Mouse (Mus musculus): Measurements from ENCODE around the gene Gm39566. TPM values are rescaled to one million over a fixed set of nuclear protein-coding genes. Genes with fewer than 3 reads are reported as not detected.

Gm39566 gene
- total and polyA plus RNA-seq, 3 experiments = 0.04 TPM; not detected in 2

GRCm38 (mm10) chr11:69784793-69785272 lies 30.3 kb downstream of the Gm39566 start (continued):
- TF ChIP-seq CHD1 (IDR thresholded peaks at IDR 0.05; ENCODE audit: low read depth, low read length) (no peak), MAX (IDR thresholded peaks at IDR 0.05; ENCODE audit: low read length) (0 out of 2 replicates have a peak, but pooled peaks have one; percentile 24), USF1 (IDR thresholded peaks at IDR 0.05; ENCODE audit: low read depth, low read length) (no peak), CHD2 (IDR thresholded peaks at IDR 0.05; ENCODE audit: low read length) (no peak), UBTF (IDR thresholded peaks at IDR 0.05; ENCODE audit: borderline replicate concordance, insufficient read depth, low read depth, low read length) (no peak), JUND (IDR thresholded peaks at IDR 0.05; ENCODE audit: low read depth, low read length) (no peak), MEF2A (IDR thresholded peaks at IDR 0.05; ENCODE audit: extremely low read depth, insufficient replicate concordance, low read depth, low read length, poor library complexity, severe bottlenecking) (no peak), RAD21 (IDR thresholded peaks at IDR 0.05; ENCODE audit: low read depth, low read length) (no peak), TCF12 (IDR thresholded peaks at IDR 0.05; ENCODE audit: low read depth, low read length) (peak; percentile 81), POLR2AphosphoS5 (IDR thresholded peaks at IDR 0.05; ENCODE audit: borderline replicate concordance, low read depth, low read length) (no peak), TAL1 (IDR thresholded peaks at IDR 0.05; ENCODE audit: low read length) (peak; percentile 49), USF2 (IDR thresholded peaks at IDR 0.05; ENCODE audit: borderline replicate concordance in 1 of 2, insufficient read depth in 1 of 2, low read depth in 1 of 2, low read length in 2 of 2) (no peak), MXI1 (IDR thresholded peaks at IDR 0.05; ENCODE audit: low read depth, low read length) (peak; percentile 66), POLR2AphosphoS2 (IDR thresholded peaks at IDR 0.05; ENCODE audit: low read length) (peak; percentile 85), ZKSCAN1 (IDR thresholded peaks at IDR 0.05; ENCODE audit: low read depth, low read length) (no peak), EP300 (IDR thresholded peaks at IDR 0.05; ENCODE audit: low read depth in 1 of 2, low read length in 2 of 2) (peak; percentile 65 to 73; a peak in 3 of 4 replicates), NELFE (IDR thresholded peaks at IDR 0.05; ENCODE audit: low read depth, low read length) (peak; percentile 83), MYB (IDR thresholded peaks at IDR 0.05; ENCODE audit: low read depth, low read length) (no peak), GATA1 (IDR thresholded peaks at IDR 0.05; ENCODE audit: low read depth, low read length) (peak; percentile 81), SIN3A (IDR thresholded peaks at IDR 0.05; ENCODE audit: low read length) (peak; percentile 84), ELF1 (IDR thresholded peaks at IDR 0.05; ENCODE audit: low read depth, low read length) (peak; percentile 84)

- Histone ChIP-seq H3K27me3 (ENCODE audit: control insufficient read depth in 1 of 2, insufficient read depth in 2 of 2, low read length in 2 of 2) (no peaks in the 10 kb centered on the region), H3K4me3 (ENCODE audit: control insufficient read depth in 1 of 2, insufficient read depth in 1 of 2, low read depth in 2 of 2, low read length in 2 of 2) (no peak overlapping the region), H3K36me3 (ENCODE audit: control insufficient read depth in 1 of 2, insufficient read depth in 2 of 2, low read length in 2 of 2) (peaks cover 0 to 5% of the 10 kb centered on the region in 2 experiments; a peak in 2 of 4 replicates), H3K4me1 (ENCODE audit: control insufficient read depth in 1 of 2, insufficient read depth in 2 of 2, low read length in 2 of 2) (peaks cover 2 to 8% of the 10 kb centered on the region in 2 experiments; a peak in 3 of 4 replicates), H3K27ac (ENCODE audit: control insufficient read depth, low read depth, low read length) (no peak overlapping the region), H3K9ac (ENCODE audit: control insufficient read depth, low read depth, low read length, poor library complexity, severe bottlenecking) (no peak overlapping the region), H3K9me3 (replicated peaks; ENCODE audit: insufficient read depth, low read length) (no peaks in the 10 kb centered on the region), H3K79me2 (ENCODE audit: control insufficient read depth, insufficient read depth, low read length, poor library complexity) (peaks cover 3% of the 10 kb centered on the region; the same call in 1 of the 2 replicates)
- DNase-seq (ENCODE audit: low read depth, low spot score) = no peak
- no peak for TF ChIP-seq ZC3H11A (IDR thresholded peaks at IDR 0.05; ENCODE audit: low read depth, low read length)
- no peak for TF ChIP-seq GATA1 (IDR thresholded peaks at IDR 0.05; ENCODE audit: low read depth, low read length)
- no peak for TF ChIP-seq RCOR1 (IDR thresholded peaks at IDR 0.05; ENCODE audit: low read depth, low read length)
- no peak for TF ChIP-seq MAX (IDR thresholded peaks at IDR 0.05; ENCODE audit: low read length)
- no peak for TF ChIP-seq POLR2A (IDR thresholded peaks at IDR 0.05; ENCODE audit: control insufficient read depth in 1 of 2, insufficient read depth in 1 of 2, low read depth in 1 of 2, low read length in 2 of 2, poor library complexity in 1 of 2)
- no peak for TF ChIP-seq BHLHE40 (IDR thresholded peaks at IDR 0.05; ENCODE audit: borderline replicate concordance, low read depth, low read length)
- no peak for TF ChIP-seq MAZ (IDR thresholded peaks at IDR 0.05; ENCODE audit: low read depth, low read length)
- no peak for TF ChIP-seq SMC3 (IDR thresholded peaks at IDR 0.05; ENCODE audit: low read depth, low read length)
- TF ChIP-seq ZMIZ1 (IDR thresholded peaks at IDR 0.05; ENCODE audit: low read depth, low read length) = no peak
- no peak for TF ChIP-seq NRF1 (IDR thresholded peaks at IDR 0.05; ENCODE audit: insufficient read depth, low read depth, low read length, poor library complexity, severe bottlenecking)
- TF ChIP-seq MAFK (IDR thresholded peaks at IDR 0.05; ENCODE audit: borderline replicate concordance, low read depth, low read length) = no peak
- TF ChIP-seq ZKSCAN1 (IDR thresholded peaks at IDR 0.05; ENCODE audit: low read depth, low read length) = no peak
- no peak for TF ChIP-seq TBP (IDR thresholded peaks at IDR 0.05; ENCODE audit: low read depth, low read length)
- TF ChIP-seq CTCF (IDR thresholded peaks at IDR 0.05 in 2 of 3, conservative IDR thresholded peaks at IDR 0.05 in 1 of 3; ENCODE audit: control insufficient read depth in 1 of 3, insufficient read depth in 1 of 3, low read depth in 2 of 3, low read length in 3 of 3, poor library complexity in 1 of 3, severe bottlenecking in 1 of 3) = no peak
- TF ChIP-seq ELF1 (IDR thresholded peaks at IDR 0.05; ENCODE audit: low read depth, low read length) = no peak
- no peak for TF ChIP-seq ETS1 (IDR thresholded peaks at IDR 0.05; ENCODE audit: low read depth, low read length)
- TF ChIP-seq MYC (IDR thresholded peaks at IDR 0.05; ENCODE audit: low read depth, low read length) = no peak
These were observed 33.3 kb downstream of the Gm39566 start for GRCm38 (mm10) chr11:69781828-69782227.

Measured in MEL (cell line).